Mouse (Mus musculus) right cerebral cortex, postnatal 4 days (tissue): ENCODE measurements around the gene Mtmr6.
"Not testable (repeated sequence)": the region's sequence is repeated elsewhere in the genome, so short reads cannot be mapped to it uniquely, and the experiment has no call there.

Source experiments
- DNase-seq: peaks from one replicate; pipeline ENCODE4 v3.0.0-alpha.2; 2022

Mtmr6 gene

GRCm38 (mm10) chr14:60300224-60300991 is 35.4 kb downstream of the Mtmr6 start:
- no peak for DNase-seq

DNA sequence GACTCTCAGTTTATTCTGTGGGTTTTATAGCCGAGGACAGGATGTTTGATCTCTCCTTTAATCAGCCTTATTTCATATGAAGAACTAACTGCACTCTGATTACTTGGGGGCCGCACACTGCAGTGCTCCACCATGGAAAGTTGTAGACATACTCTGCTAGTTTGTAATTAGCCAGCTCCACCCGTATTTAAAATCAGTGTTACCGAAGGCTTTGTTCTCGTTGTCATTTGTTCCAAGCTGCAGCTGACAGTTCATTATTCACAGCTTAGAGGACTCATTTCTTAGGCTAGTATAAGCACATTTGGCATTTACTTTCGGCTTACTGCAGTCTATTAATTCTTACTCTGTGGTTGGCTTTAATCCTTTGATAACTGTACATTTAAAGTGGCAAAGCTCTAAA is 36.0 kb downstream of the Mtmr6 start:
- DNase-seq, result no peak

GRCm38 (mm10) chr14:60302441-60302840 is 37.4 kb downstream of the Mtmr6 start:
- DNase-seq, result no peak

GRCm38 (mm10) chr14:60304441-60305220 is 39.6 kb downstream of the Mtmr6 start:
- DNase-seq, result no peak

DNA sequence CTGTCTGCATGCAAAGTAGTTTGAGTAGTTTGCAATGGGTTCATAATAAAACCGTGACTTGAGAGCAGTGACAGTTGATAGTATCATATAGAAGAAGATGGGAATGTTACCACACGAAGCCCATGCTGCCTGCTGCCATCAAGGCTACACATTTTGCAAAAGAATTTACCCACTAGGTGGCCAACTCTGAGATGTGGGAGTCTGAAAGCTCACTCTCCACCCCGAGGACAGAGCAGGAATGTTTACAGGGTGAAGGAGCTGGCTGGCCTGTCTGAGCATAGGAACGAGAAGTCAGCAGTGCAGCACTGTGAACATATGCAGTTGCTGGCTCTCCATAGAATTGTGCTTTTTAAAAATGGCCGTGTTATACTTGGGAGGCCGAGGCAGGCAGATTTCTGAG is 43.1 kb downstream of the Mtmr6 start:
- no peak for DNase-seq

GRCm38 (mm10) chr14:60310691-60311090 is 45.7 kb downstream of the Mtmr6 start:
- no peak for DNase-seq

GRCm38 (mm10) chr14:60319231-60319630 is 54.2 kb downstream of the Mtmr6 start:
- no peak for DNase-seq

- no peak for DNase-seq
Observed at GRCm38 (mm10) chr14:60320813-60321212, 55.8 kb downstream of the Mtmr6 start.

GRCm38 (mm10) chr14:60340001-60340400 is 75.0 kb downstream of the Mtmr6 start:
- DNase-seq, result not testable (repeated sequence)

GRCm38 (mm10) chr14:60340570-60340969 is 75.5 kb downstream of the Mtmr6 start:
- no peak for DNase-seq

- DNase-seq, result no peak
Observed at GRCm38 (mm10) chr14:60345326-60345876, 80.4 kb downstream of the Mtmr6 start.
